Mouse (Mus musculus) lung, postnatal 0 days (tissue): ENCODE measurements around the gene Pole3. TPM values are rescaled to one million over a fixed set of nuclear protein-coding genes. Genes with fewer than 3 reads are reported as not detected.

Experiments used
- ATAC-seq: fragments of 200-750 bp; cut with Nextera tagmentation; 2 replicates; pipeline ENCODE4 v1.8.0; 2017; ENCODE audit warnings: moderate library complexity
- DNase-seq: peaks from one replicate; pipeline ENCODE4 v3.0.0-alpha.2; 2016; ENCODE audit warnings: low spot score
- H3K27ac ChIP-seq: fragments of 300-500 bp; sonication (generic); 2 replicates; pipeline ENCODE4 v1.5.1; 2014; ENCODE audit warnings: antibody characterized with exemption, mild to moderate bottlenecking, low read length, mixed read lengths
- H3K27me3 ChIP-seq: fragments of 300-500 bp; sonication (generic); replicated peaks from 2 replicates; pipeline ENCODE4 v1.6.1; 2014; ENCODE audit warnings: low read length, mixed read lengths; ENCODE audit not compliant: insufficient read depth
- H3K36me3 ChIP-seq: fragments of 300-500 bp; sonication (generic); 2 replicates; pipeline ENCODE4 v1.6.1; 2014; ENCODE audit warnings: low read length, mixed read lengths; ENCODE audit not compliant: insufficient read depth
- H3K4me1 ChIP-seq: fragments of 300-500 bp; sonication (generic); 2 replicates; pipeline ENCODE4 v1.6.1; 2014; ENCODE audit warnings: antibody characterized with exemption, low read depth, low read length, mixed read lengths; ENCODE audit not compliant: insufficient read depth
- H3K4me2 ChIP-seq: fragments of 300-500 bp; sonication (generic); replicated peaks from 2 replicates; pipeline ENCODE4 v1.6.1; 2014; ENCODE audit warnings: low read depth, mild to moderate bottlenecking, low read length, moderate library complexity, mixed read lengths
- H3K4me3 ChIP-seq: fragments of 300-500 bp; sonication (generic); 2 replicates; pipeline ENCODE4 v1.5.1; 2014; ENCODE audit warnings: low read depth, low read length
- H3K9ac ChIP-seq: fragments of 300-500 bp; sonication (generic); replicated peaks from 2 replicates; pipeline ENCODE4 v1.6.1; 2014; ENCODE audit warnings: low read depth, mild to moderate bottlenecking
- H3K9me3 ChIP-seq: fragments of 300-500 bp; sonication (generic); 2 replicates; pipeline ENCODE4 v1.6.1; 2016; ENCODE audit warnings: low read length, mixed read lengths
- CTCF ChIP-seq: IDR thresholded peaks from 2 replicates; pipeline ENCODE4 v1.5.1; 2016; ENCODE audit warnings: antibody characterized with exemption, mild to moderate bottlenecking
- EP300 ChIP-seq: IDR thresholded peaks from 2 replicates; pipeline ENCODE4 v1.6.1; 2016; ENCODE audit warnings: antibody characterized with exemption, mild to moderate bottlenecking, control low read depth
- WGBS: fragments of 180-500 bp; shearing (Covaris S2); extraction: QIAGEN DNeasy Blood & Tissue Kit; methylation state at CpG from one replicate; pipeline ENCODE4 v1.1.7; 2014; 5-methylcytosine and 5-hydroxymethylcytosine counted together
- polyA plus RNA-seq: library from polyadenylated mRNA; unstranded; fragments of >200 nt; fragmentation: Nextera tagmentation; extraction: Ambion mirVana; gene quantifications from 2 replicates; pipeline ENCODE4 v1.2.1, GENCODE M21; 2015

Gene Pole3
- polyA plus RNA-seq, 1 experiment from 2014 or later, result 35.6 TPM

DNA sequence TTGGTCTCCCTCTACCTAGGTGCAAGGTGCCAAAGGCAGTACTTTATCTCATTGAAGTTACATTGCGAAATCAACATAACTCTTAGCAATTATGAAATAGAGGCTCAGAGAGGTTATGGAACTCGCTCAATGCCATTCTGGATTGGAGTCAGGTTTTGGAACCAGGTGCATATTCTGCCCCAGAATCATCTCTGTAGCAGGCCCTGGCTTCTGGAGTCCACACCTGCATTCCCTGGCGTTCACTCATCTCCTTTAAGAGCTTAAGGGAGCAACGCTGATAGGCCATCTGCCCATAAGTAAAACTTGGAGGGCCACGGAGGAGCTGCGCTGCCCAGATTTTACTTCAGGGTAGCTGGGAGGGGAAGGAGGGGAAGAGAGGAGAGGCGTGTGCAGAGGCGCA, 7.8 kb downstream of the Pole3 start:
- H3K4me2 ChIP-seq, result peak overlapping the region; percentile 27; the same call in 1 of the 2 replicates
- ATAC-seq, result peak; percentile 43
- no peak overlapping the region for H3K9ac ChIP-seq

DNA sequence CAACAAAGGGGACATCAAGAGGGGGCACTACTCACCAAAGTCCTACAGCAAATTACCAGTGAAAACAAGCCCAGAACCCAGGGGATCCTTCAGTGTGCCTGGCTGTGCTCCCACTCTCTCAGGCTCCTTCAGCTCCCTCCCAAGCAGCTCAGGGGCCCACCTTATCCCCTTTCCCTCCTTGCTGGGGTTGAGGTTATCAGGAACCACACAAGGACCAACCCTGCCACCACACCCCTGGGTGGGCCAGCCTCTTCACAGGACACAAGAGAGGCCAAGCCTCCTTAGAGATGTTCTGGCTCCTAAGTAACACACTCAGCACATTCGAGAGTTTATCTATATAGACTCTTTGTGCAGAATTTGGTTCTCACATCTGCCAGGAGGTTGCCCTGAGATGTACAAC, 8.3 kb downstream of the Pole3 start:
- H3K27ac ChIP-seq, result peak overlapping the region; percentile 89
- peak; percentile 45 for DNase-seq
- TF ChIP-seq CTCF (no peak), EP300 (no peak)
- no peak overlapping the region for H3K9ac ChIP-seq
- H3K4me2 ChIP-seq, result 0 out of 2 replicates have a peak overlapping the region, but pooled peaks have one; percentile 25
- no peaks in the 10 kb centered on the region for H3K9me3 ChIP-seq
- no peaks in the 10 kb centered on the region for H3K27me3 ChIP-seq
- WGBS, result 31% methylated on average over 1 of the region's 1 CpGs
- H3K4me1 ChIP-seq, result peaks cover 22% of the 10 kb centered on the region
- peaks cover 14% of the 10 kb centered on the region; the same call in 1 of the 2 replicates for H3K36me3 ChIP-seq
- no peak overlapping the region for H3K4me3 ChIP-seq
- peak; percentile 12 for ATAC-seq

More for the DNA sequence above, 7.8 kb downstream of the Pole3 start:
- TF ChIP-seq CTCF (no peak), EP300 (peak; percentile 65; the same call in 1 of the 2 replicates)
- peaks cover 22% of the 10 kb centered on the region for H3K4me1 ChIP-seq
- peak; percentile 83 for DNase-seq
- H3K9me3 ChIP-seq, result no peaks in the 10 kb centered on the region
- H3K36me3 ChIP-seq, result peaks cover 13% of the 10 kb centered on the region; the same call in 1 of the 2 replicates
- H3K27ac ChIP-seq, result peak overlapping the region; percentile 89
- H3K4me3 ChIP-seq, result no peak overlapping the region
- 55% methylated on average over 8 of the region's 8 CpGs for WGBS
- no peaks in the 10 kb centered on the region for H3K27me3 ChIP-seq

DNA sequence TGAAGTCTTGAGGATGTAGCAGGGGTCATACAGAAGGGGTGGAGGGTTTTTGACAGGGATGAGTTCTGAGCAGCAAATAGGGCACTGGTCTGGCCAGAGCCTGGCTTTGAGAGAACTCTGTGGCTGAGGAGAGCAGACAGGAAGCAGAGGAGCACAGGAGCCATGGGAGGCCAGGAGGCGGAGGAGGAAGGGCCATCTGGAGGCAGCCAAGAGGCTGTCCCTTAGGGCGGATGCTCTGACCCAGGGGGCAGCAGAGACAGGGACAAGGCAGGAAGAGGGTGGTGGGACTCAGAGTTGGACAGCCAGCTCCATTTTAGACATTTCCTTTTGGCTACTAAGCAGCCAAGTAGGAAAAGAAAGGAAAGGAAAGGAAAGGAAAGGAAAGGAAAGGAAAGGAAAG, 8.8 kb downstream of the Pole3 start:
- peak; percentile 62 for TF ChIP-seq CTCF
- no peak for TF ChIP-seq EP300
- WGBS, result 27% methylated on average over 2 of the region's 2 CpGs
- H3K27ac ChIP-seq, result peak overlapping the region; percentile 89

DNA sequence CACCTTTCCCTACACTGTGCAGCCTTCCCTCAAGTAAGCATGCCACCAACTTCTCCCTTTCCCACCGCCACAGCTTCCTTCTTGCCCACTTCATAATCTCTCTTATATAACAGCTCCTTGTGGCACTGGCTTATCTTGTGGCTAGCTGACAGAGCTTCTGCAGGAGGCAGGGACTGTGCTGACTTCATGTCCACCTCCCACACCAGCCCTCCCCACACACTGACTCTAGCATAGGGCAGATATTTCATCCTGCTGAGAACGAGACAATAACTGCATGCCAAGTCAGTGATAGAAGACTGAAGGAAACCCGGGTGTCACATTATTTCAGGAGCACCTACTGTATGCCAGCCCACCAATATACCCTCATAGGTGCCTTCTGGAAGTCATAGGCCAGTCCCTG, 9.4 kb downstream of the Pole3 start:
- Histone ChIP-seq H3K27ac (peak overlapping the region; percentile 89), H3K36me3 (peaks cover 22% of the 10 kb centered on the region; the same call in 1 of the 2 replicates), H3K9ac (0 out of 2 replicates have a peak overlapping the region, but pooled peaks have one; percentile 3), H3K4me2 (peak overlapping the region; percentile 25), H3K27me3 (no peaks in the 10 kb centered on the region), H3K9me3 (no peaks in the 10 kb centered on the region), H3K4me1 (peaks cover 22% of the 10 kb centered on the region), H3K4me3 (no peak overlapping the region)
- DNase-seq (no peak), ATAC-seq (no peak)
- 34% methylated on average over 3 of the region's 3 CpGs for WGBS
- TF ChIP-seq EP300 (no peak), CTCF (no peak)

More for the DNA sequence above, 8.8 kb downstream of the Pole3 start:
- Histone ChIP-seq H3K27me3 (no peaks in the 10 kb centered on the region), H3K9me3 (no peaks in the 10 kb centered on the region), H3K4me3 (no peak overlapping the region), H3K4me1 (peaks cover 22% of the 10 kb centered on the region), H3K9ac (no peak overlapping the region), H3K36me3 (peaks cover 19% of the 10 kb centered on the region; the same call in 1 of the 2 replicates), H3K4me2 (peak overlapping the region; percentile 25; the same call in 1 of the 2 replicates)
- ATAC-seq (peak; percentile 20; the same call in 1 of the 2 replicates), DNase-seq (peak; percentile 59)

DNA sequence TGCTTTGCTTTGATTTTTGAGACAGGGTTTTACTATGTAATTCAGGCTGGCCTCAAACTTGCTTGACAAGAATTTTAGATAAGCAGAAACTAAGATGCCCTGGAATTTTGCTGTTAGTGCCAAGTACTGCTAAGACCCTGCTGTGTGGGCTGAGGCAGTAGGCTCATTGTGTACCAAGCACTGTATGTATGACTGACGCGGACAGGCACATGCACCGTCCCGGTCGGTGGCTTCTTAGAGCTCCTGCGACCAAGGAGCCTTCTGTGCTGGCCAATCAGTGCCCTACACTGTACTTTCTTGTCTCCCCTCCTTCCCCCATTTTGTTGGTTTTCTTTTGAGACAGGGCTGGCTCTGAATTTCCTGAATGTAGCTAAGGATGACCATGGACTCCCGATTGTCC, 9.9 kb downstream of the Pole3 start:
- peak overlapping the region; percentile 25; the same call in 1 of the 2 replicates for H3K4me2 ChIP-seq
- no peak for DNase-seq
- TF ChIP-seq CTCF (no peak), EP300 (no peak)
- no peak overlapping the region for H3K4me3 ChIP-seq
- H3K27ac ChIP-seq, result peak overlapping the region; percentile 89; the same call in 1 of the 2 replicates
- no peaks in the 10 kb centered on the region for H3K9me3 ChIP-seq
- H3K4me1 ChIP-seq, result peaks cover 22% of the 10 kb centered on the region
- 55% methylated on average over 7 of the region's 7 CpGs for whole genome bisulfite sequencing
- peaks cover 25% of the 10 kb centered on the region; the same call in 1 of the 2 replicates for H3K36me3 ChIP-seq
- ATAC-seq, result no peak
- no peaks in the 10 kb centered on the region for H3K27me3 ChIP-seq
- no peak overlapping the region for H3K9ac ChIP-seq

DNA sequence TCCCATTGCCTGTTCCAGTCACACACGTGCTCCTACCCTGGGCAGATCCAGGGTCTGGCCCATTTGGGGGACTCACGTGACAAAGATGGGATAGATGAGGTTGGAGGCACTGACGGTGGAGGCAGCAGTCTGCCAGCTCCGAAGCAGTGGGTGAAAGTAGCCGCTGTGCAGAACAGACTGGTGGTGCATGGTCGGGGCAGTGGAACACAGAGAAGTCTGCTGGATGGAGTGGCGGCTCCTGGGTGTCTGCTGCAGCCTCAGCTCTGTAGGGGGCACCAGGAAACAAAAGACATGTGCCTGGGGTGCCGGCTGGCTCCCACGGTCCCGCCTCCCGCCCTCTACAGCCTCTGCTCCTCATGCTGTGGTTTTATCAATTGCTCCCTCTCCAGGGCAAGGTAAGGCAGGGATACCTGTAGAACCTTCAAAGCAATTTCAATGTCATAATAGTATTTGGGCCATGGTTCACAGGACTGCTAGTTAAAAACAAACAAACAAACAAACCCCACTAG, 10.8 kb downstream of the Pole3 start:
- H3K36me3 ChIP-seq, result peaks cover 33% of the 10 kb centered on the region; the same call in 1 of the 2 replicates
- WGBS, result 63% methylated on average over 11 of the region's 11 CpGs
- H3K9ac ChIP-seq, result no peak overlapping the region
- H3K4me3 ChIP-seq, result no peak overlapping the region
- peaks cover 22% of the 10 kb centered on the region for H3K4me1 ChIP-seq
- ATAC-seq (no peak), DNase-seq (no peak)
- H3K27me3 ChIP-seq, result no peaks in the 10 kb centered on the region
- no peak overlapping the region for H3K27ac ChIP-seq
- no peak overlapping the region for H3K4me2 ChIP-seq
- TF ChIP-seq EP300 (no peak), CTCF (no peak; the same call in 1 of the 2 replicates)
- no peaks in the 10 kb centered on the region for H3K9me3 ChIP-seq
